9 mouse cellular contexts compared by ENCODE assay signal in genomic region chr3:116969003-116969402, GRCm38 (mm10). TPM values are rescaled to one million over a fixed set of nuclear protein-coding genes. Genes with fewer than 3 reads are reported as not detected.
DNase-seq lines count a peak whose midpoint lies in the region; ATAC-seq and TF ChIP-seq lines count a peak whose summit lies in the region.
"Had no signal": no experiment of that assay in that cellular context is flagged by ENCODE, and none has a peak within 500 bp of the region (broad histone marks: within the 10 kb centered on the region; RNA-seq: fewer than 3 reads in every experiment).

No protein-coding gene starts in this region.

- TF ChIP-seq CTCF in kidney, adult 2 months (conservative IDR thresholded peaks at IDR 0.05; ENCODE audit: insufficient read depth, insufficient read length, low read depth, low read length), result no peak
- no peak for TF ChIP-seq CTCF in hindbrain, postnatal 0 days (IDR thresholded peaks at IDR 0.05; ENCODE audit: low read depth)

- H3K9me3 ChIP-seq in embryonic facial prominence, embryonic 12.5 days, result no peaks in the 10 kb centered on the region
- no peaks in the 10 kb centered on the region for H3K9me3 ChIP-seq in hindbrain, postnatal 0 days (ENCODE audit: low read length)
- no peaks in the 10 kb centered on the region for H3K9me3 ChIP-seq in midbrain, embryonic 15.5 days
- H3K9me3 ChIP-seq: G1E had no signal

- peak overlapping the region; percentile 62 for H3K4me2 ChIP-seq in embryonic facial prominence, embryonic 12.5 days (replicated peaks)
- peak overlapping the region; percentile 71 for H3K4me2 ChIP-seq in hindbrain, postnatal 0 days (ENCODE audit: low read depth, low read length)
- peak overlapping the region; percentile 56 for H3K4me2 ChIP-seq in midbrain, embryonic 15.5 days

- H3K27me3 ChIP-seq in kidney, adult 2 months (replicated peaks; ENCODE audit: control insufficient read depth, insufficient read depth, low read length), result no peaks in the 10 kb centered on the region
- no peaks in the 10 kb centered on the region for H3K27me3 ChIP-seq in embryonic facial prominence, embryonic 12.5 days
- no peaks in the 10 kb centered on the region for H3K27me3 ChIP-seq in hindbrain, postnatal 0 days (ENCODE audit: insufficient read depth, low read length)
- no peaks in the 10 kb centered on the region for H3K27me3 ChIP-seq in midbrain, embryonic 15.5 days (replicated peaks)

- H3K36me3 ChIP-seq in kidney, adult 2 months (ENCODE audit: control insufficient read depth, insufficient read depth, low read length), result no peaks in the 10 kb centered on the region
- no peaks in the 10 kb centered on the region for H3K36me3 ChIP-seq in embryonic facial prominence, embryonic 12.5 days
- H3K36me3 ChIP-seq in hindbrain, postnatal 0 days (ENCODE audit: insufficient read depth, low read length), result no peaks in the 10 kb centered on the region
- H3K36me3 ChIP-seq in midbrain, embryonic 15.5 days (replicated peaks), result no peaks in the 10 kb centered on the region
- H3K36me3 ChIP-seq: G1E had no signal

- 15% methylated on average over 5 of the region's 5 CpGs for WGBS in kidney, adult 2 months
- WGBS in embryonic facial prominence, embryonic 12.5 days, result 21% methylated on average over 5 of the region's 5 CpGs
- WGBS in hindbrain, postnatal 0 days, result 17% methylated on average over 4 of the region's 5 CpGs
- 14% methylated on average over 5 of the region's 5 CpGs for whole genome bisulfite sequencing in midbrain, embryonic 15.5 days

- H3K4me3 ChIP-seq in kidney, adult 2 months (ENCODE audit: insufficient read depth, low read depth, low read length), result 0 out of 2 replicates have a peak overlapping the region, but pooled peaks have one; percentile 36
- H3K4me3 ChIP-seq in embryonic facial prominence, embryonic 12.5 days, result peak overlapping the region; percentile 39
- peak overlapping the region; percentile 47 for H3K4me3 ChIP-seq in hindbrain, postnatal 0 days (ENCODE audit: low read length)
- peak overlapping the region; percentile 40 for H3K4me3 ChIP-seq in midbrain, embryonic 15.5 days

- DNase-seq in kidney, adult 2 months, result no peak
- DNase-seq in kidney, postnatal 25 days, result no peak
- DNase-seq in hindbrain, postnatal 0 days (ENCODE audit: low spot score), result no peak
- DNase-seq in right cerebral cortex, adult 2 months (ENCODE audit: low spot score in 2 of 2), result no peak
- DNase-seq in adipocyte (ENCODE audit: low spot score), result no peak
- no peak for DNase-seq in embryo, embryonic 10 days (ENCODE audit: low spot score)

- no peaks in the 10 kb centered on the region for H3K4me1 ChIP-seq in kidney, adult 2 months (ENCODE audit: control insufficient read depth, insufficient read depth, low read length)
- H3K4me1 ChIP-seq in embryonic facial prominence, embryonic 12.5 days, result 0 out of 2 replicates have a peak, but pooled peaks cover 5% of the 10 kb centered on the region
- H3K4me1 ChIP-seq in hindbrain, postnatal 0 days (ENCODE audit: insufficient read depth, low read length), result no peaks in the 10 kb centered on the region; the same call in 1 of the 2 replicates
- peaks cover 13% of the 10 kb centered on the region for H3K4me1 ChIP-seq in midbrain, embryonic 15.5 days

- no peak for ATAC-seq in embryonic facial prominence, embryonic 12.5 days (ENCODE audit: insufficient number of reproducible peaks, insufficient read depth, low FRiP score, low TSS enrichment)
- ATAC-seq in hindbrain, postnatal 0 days, result no peak
- peak; percentile 53 for ATAC-seq in midbrain, embryonic 15.5 days (replicated peaks)

- H3K9ac ChIP-seq in embryonic facial prominence, embryonic 12.5 days, result peak overlapping the region; percentile 38; the same call in 1 of the 2 replicates
- peak overlapping the region; percentile 53 for H3K9ac ChIP-seq in hindbrain, postnatal 0 days (replicated peaks; ENCODE audit: low read length)
- no peak overlapping the region for H3K9ac ChIP-seq in midbrain, embryonic 15.5 days

- no peak for TF ChIP-seq POLR2A in kidney, adult 2 months (IDR thresholded peaks at IDR 0.05; ENCODE audit: low read depth, low read length)

- H3K27ac ChIP-seq in kidney, adult 2 months (ENCODE audit: insufficient read depth, low read depth, low read length), result no peak overlapping the region
- H3K27ac ChIP-seq in embryonic facial prominence, embryonic 12.5 days, result no peak overlapping the region
- peak overlapping the region; percentile 76; the same call in 1 of the 2 replicates for H3K27ac ChIP-seq in hindbrain, postnatal 0 days
- peak overlapping the region; percentile 74 for H3K27ac ChIP-seq in midbrain, embryonic 15.5 days

RNA-seq across cellular contexts. Expression of gene Palmd, which starts 0.2 kb away (rescaled TPM):
- 1.3 and 2.0 TPM in 2 replicates for polyA plus RNA-seq in kidney, adult 2 months (2012; rRNA removed)
- polyA plus RNA-seq in embryonic facial prominence, embryonic 12.5 days (2016; fragmentation: Nextera tagmentation; extraction: Ambion mirVana), result 6.5 and 7.3 TPM in 2 replicates
- total RNA-seq in hindbrain, postnatal 0 days (2014; rRNA removed), result 2.9 and 4.9 TPM in 2 replicates
- 9.1 and 9.7 TPM in 2 replicates for polyA plus RNA-seq in hindbrain, postnatal 0 days (2015; fragmentation: Nextera tagmentation; extraction: Ambion mirVana)
- 9.8 and 10.5 TPM in 2 replicates for polyA plus RNA-seq in midbrain, embryonic 15.5 days (2015; fragmentation: Nextera tagmentation; extraction: Ambion mirVana)
- polyA plus RNA-seq: G1E had no signal

RNA-seq across cellular contexts. Expression of gene 4930455H04Rik, which starts 0.9 kb away (rescaled TPM):
- not detected in 2 replicates for polyA plus RNA-seq in kidney, adult 2 months (2012; rRNA removed)
- not detected in 2 replicates for polyA plus RNA-seq in embryonic facial prominence, embryonic 12.5 days (2016; fragmentation: Nextera tagmentation; extraction: Ambion mirVana)
- total RNA-seq in hindbrain, postnatal 0 days (2014; rRNA removed), result not detected in 2 replicates
- polyA plus RNA-seq in hindbrain, postnatal 0 days (2015; fragmentation: Nextera tagmentation; extraction: Ambion mirVana), result not detected in 2 replicates
- polyA plus RNA-seq in midbrain, embryonic 15.5 days (2015; fragmentation: Nextera tagmentation; extraction: Ambion mirVana), result not detected in 2 replicates
- total RNA-seq: G1E had no signal
- polyA plus RNA-seq: G1E had no signal

Comparison
In these comparisons a context has a peak if more than half of its experiments do, and no peak if none do; other contexts are left out.
1. H3K27ac ChIP-seq: peak in hindbrain, postnatal 0 days (single experiment) and midbrain, embryonic 15.5 days (single experiment); none in kidney, adult 2 months (single experiment) and embryonic facial prominence, embryonic 12.5 days (single experiment).
2. Peak in every context shown above with its lines, with median percentiles within 50 percentile points of each other: H3K4me3 ChIP-seq and H3K4me2 ChIP-seq.